ENCODE assay signal across 7 mouse cellular contexts in the genomic region with DNA sequence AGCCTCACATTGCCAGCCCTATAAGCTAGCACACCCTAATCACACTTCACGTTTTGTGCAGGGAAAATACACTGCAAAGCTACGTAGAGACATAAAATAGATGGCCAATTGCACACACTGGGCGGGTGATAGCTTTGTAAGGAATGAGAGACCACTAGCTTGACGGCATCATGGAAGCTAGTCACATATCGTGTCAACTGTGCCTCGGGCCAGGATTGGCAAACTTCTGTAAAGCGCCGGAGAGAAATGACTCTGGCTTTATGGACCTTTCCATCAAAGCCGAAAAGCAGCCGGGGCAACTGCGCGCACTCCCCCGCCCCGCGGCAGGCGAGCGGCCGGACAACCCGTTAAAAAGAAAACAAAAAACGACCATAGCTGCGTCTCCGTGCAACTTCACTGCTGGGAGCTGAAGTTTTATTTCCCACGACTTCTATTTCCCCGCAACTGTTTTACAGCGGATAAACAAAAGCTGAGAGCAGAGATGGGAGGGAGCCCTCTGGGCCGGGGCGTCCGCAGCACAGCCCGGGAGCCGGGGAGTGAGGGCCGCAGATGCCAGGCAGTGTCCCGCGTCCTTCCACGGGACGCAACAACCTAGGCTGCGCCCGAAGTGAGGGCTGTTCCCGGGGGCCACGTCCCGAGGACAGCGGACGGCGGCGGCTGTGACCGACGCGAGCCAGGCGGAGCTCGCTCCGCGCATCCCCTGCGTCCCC. TPM values are rescaled to one million over a fixed set of nuclear protein-coding genes. Genes with fewer than 3 reads are reported as not detected.
A peak's percentile ranks its signal among the peaks of the same experiment; 100 is the strongest.
DNase-seq lines count a peak whose midpoint lies in the region; ATAC-seq and TF ChIP-seq lines count a peak whose summit lies in the region.

No protein-coding gene starts in this region.

- peak overlapping the region; percentile 52 for H3K27ac ChIP-seq in lung, embryonic 16.5 days (ENCODE audit: low read length)
- H3K27ac ChIP-seq in cortical plate, adult 2 months (ENCODE audit: insufficient read depth, low read length), result no peak overlapping the region; the same call in 1 of the 2 replicates
- H3K27ac ChIP-seq in hindbrain, embryonic 13.5 days, result peak overlapping the region; percentile 94
- no peak overlapping the region for H3K27ac ChIP-seq in liver, embryonic 16.5 days (ENCODE audit: low read length)
- peak overlapping the region; percentile 62 for H3K27ac ChIP-seq in stomach, embryonic 16.5 days (ENCODE audit: low read length)

- ATAC-seq in lung, embryonic 16.5 days (ENCODE audit: low read depth), result peak; percentile 78
- ATAC-seq in hindbrain, embryonic 13.5 days (ENCODE audit: low FRiP score), result peak; percentile 88
- ATAC-seq in liver, embryonic 16.5 days (ENCODE audit: low read depth), result peak; percentile 64
- ATAC-seq in stomach, embryonic 16.5 days (ENCODE audit: insufficient read depth, low FRiP score), result peak; percentile 64; the same call in 1 of the 2 replicates

- WGBS in lung, embryonic 16.5 days, result under 1% methylated on average over 52 of the region's 52 CpGs
- under 1% methylated on average over 52 of the region's 52 CpGs for WGBS in hindbrain, embryonic 13.5 days
- WGBS in liver, embryonic 16.5 days (ENCODE audit: insufficient replicate concordance), result 1% methylated on average over 52 of the region's 52 CpGs
- under 1% methylated on average over 52 of the region's 52 CpGs for WGBS in stomach, embryonic 16.5 days

- H3K9ac ChIP-seq in lung, embryonic 16.5 days (ENCODE audit: low read length), result peak overlapping the region; percentile 86
- peak overlapping the region; percentile 82 for H3K9ac ChIP-seq in hindbrain, embryonic 13.5 days
- peak overlapping the region; percentile 79 for H3K9ac ChIP-seq in liver, embryonic 16.5 days (ENCODE audit: low read depth, low read length)
- peak overlapping the region; percentile 84 for H3K9ac ChIP-seq in stomach, embryonic 16.5 days (ENCODE audit: low read length)

- peak overlapping the region; percentile 99 for H3K4me3 ChIP-seq in lung, embryonic 16.5 days (ENCODE audit: low read length)
- H3K4me3 ChIP-seq in cortical plate, adult 2 months (ENCODE audit: insufficient read depth, low read length), result peak overlapping the region; percentile 40
- peak overlapping the region; percentile 85 for H3K4me3 ChIP-seq in hindbrain, embryonic 13.5 days
- H3K4me3 ChIP-seq in liver, embryonic 16.5 days (ENCODE audit: low read depth, low read length), result peak overlapping the region; percentile 83
- H3K4me3 ChIP-seq in stomach, embryonic 16.5 days (replicated peaks; ENCODE audit: low read length), result peak overlapping the region; percentile 87

- TF ChIP-seq POLR2A in cortical plate, adult 2 months (IDR thresholded peaks at IDR 0.05; ENCODE audit: extremely low read depth, insufficient read depth, low read length), result no peak

- peaks cover 14% of the 10 kb centered on the region for H3K27me3 ChIP-seq in lung, embryonic 16.5 days (ENCODE audit: control insufficient read depth, insufficient read depth, low read depth, low read length)
- H3K27me3 ChIP-seq in hindbrain, embryonic 13.5 days, result peaks cover 36% of the 10 kb centered on the region
- H3K27me3 ChIP-seq in liver, embryonic 16.5 days (ENCODE audit: control insufficient read depth, insufficient read depth, low read depth, low read length), result peaks cover 5% of the 10 kb centered on the region
- peaks cover 12% of the 10 kb centered on the region for H3K27me3 ChIP-seq in stomach, embryonic 16.5 days (ENCODE audit: control insufficient read depth, insufficient read depth, low read length)

- no peaks in the 10 kb centered on the region; the same call in 1 of the 2 replicates for H3K9me3 ChIP-seq in lung, embryonic 16.5 days (ENCODE audit: control insufficient read depth, low read length)
- H3K9me3 ChIP-seq in hindbrain, embryonic 13.5 days, result no peaks in the 10 kb centered on the region
- no peaks in the 10 kb centered on the region for H3K9me3 ChIP-seq in liver, embryonic 16.5 days (replicated peaks; ENCODE audit: control insufficient read depth, low read length)
- H3K9me3 ChIP-seq in stomach, embryonic 16.5 days (replicated peaks; ENCODE audit: control insufficient read depth, low read length), result 0 out of 2 replicates have a peak, but pooled peaks cover 10% of the 10 kb centered on the region

- peak overlapping the region; percentile 69 for H3K4me2 ChIP-seq in lung, embryonic 16.5 days (ENCODE audit: low read depth, low read length)
- peak overlapping the region; percentile 79 for H3K4me2 ChIP-seq in hindbrain, embryonic 13.5 days
- peak overlapping the region; percentile 78 for H3K4me2 ChIP-seq in liver, embryonic 16.5 days (ENCODE audit: low read depth, low read length)
- peak overlapping the region; percentile 71 for H3K4me2 ChIP-seq in stomach, embryonic 16.5 days (ENCODE audit: low read depth, low read length)

- H3K4me1 ChIP-seq in lung, embryonic 16.5 days (replicated peaks; ENCODE audit: control insufficient read depth, insufficient read depth, low read length), result peaks cover 9% of the 10 kb centered on the region
- H3K4me1 ChIP-seq in cortical plate, adult 2 months (ENCODE audit: control insufficient read depth, insufficient read depth, low read length), result peaks cover 4% of the 10 kb centered on the region; the same call in 1 of the 2 replicates
- H3K4me1 ChIP-seq in hindbrain, embryonic 13.5 days (replicated peaks), result peaks cover 30% of the 10 kb centered on the region
- H3K4me1 ChIP-seq in liver, embryonic 16.5 days (ENCODE audit: control insufficient read depth, low read depth, low read length), result peaks cover 7% of the 10 kb centered on the region; the same call in 1 of the 2 replicates
- peaks cover 14% of the 10 kb centered on the region; the same call in 1 of the 2 replicates for H3K4me1 ChIP-seq in stomach, embryonic 16.5 days (ENCODE audit: control insufficient read depth, insufficient read depth, low read length)

- DNase-seq in lung, postnatal 4 days, result no peak
- DNase-seq in right cerebral cortex, postnatal 4 days, result no peak

- TF ChIP-seq CTCF in cortical plate, adult 2 months (IDR thresholded peaks at IDR 0.05; ENCODE audit: extremely low read depth, insufficient read depth, low read length), result no peak

- no peaks in the 10 kb centered on the region for H3K36me3 ChIP-seq in lung, embryonic 16.5 days (ENCODE audit: control insufficient read depth, insufficient read depth, low read length)
- no peaks in the 10 kb centered on the region for H3K36me3 ChIP-seq in hindbrain, embryonic 13.5 days
- H3K36me3 ChIP-seq in liver, embryonic 16.5 days (ENCODE audit: control insufficient read depth, insufficient read depth), result no peaks in the 10 kb centered on the region
- no peaks in the 10 kb centered on the region for H3K36me3 ChIP-seq in stomach, embryonic 16.5 days (ENCODE audit: control insufficient read depth, insufficient read depth, low read length)

RNA-seq across cellular contexts. Expression of gene Zbtb40, which starts 0.6 kb away (rescaled TPM):
- polyA plus RNA-seq in lung, embryonic 16.5 days (2015; fragmentation: Nextera tagmentation; extraction: Ambion mirVana), result 4.3 and 4.4 TPM in 2 replicates
- polyA plus RNA-seq in cortical plate, adult 2 months (2012; rRNA removed), result 6.2 and 7.3 TPM in 2 replicates
- 4.4 and 4.5 TPM in 2 replicates for polyA plus RNA-seq in hindbrain, embryonic 13.5 days (2015; fragmentation: Nextera tagmentation; extraction: Ambion mirVana)
- polyA plus RNA-seq in liver, embryonic 16.5 days (2015; fragmentation: Nextera tagmentation; extraction: Ambion mirVana), result 1.3 and 1.6 TPM in 2 replicates
- 3.5 and 4.2 TPM in 2 replicates for polyA plus RNA-seq in stomach, embryonic 16.5 days (2015; fragmentation: Nextera tagmentation; extraction: Ambion mirVana)

Comparison
In these comparisons a context has a peak if more than half of its experiments do, and no peak if none do; other contexts are left out.
1. H3K27ac ChIP-seq: peak in lung, embryonic 16.5 days (single experiment), hindbrain, embryonic 13.5 days (single experiment) and stomach, embryonic 16.5 days (single experiment); none in cortical plate, adult 2 months (single experiment) and liver, embryonic 16.5 days (single experiment).
2. H3K4me3 ChIP-seq: peak in every context shown above with its lines; median percentile 99 in lung, embryonic 16.5 days; 87 in stomach, embryonic 16.5 days; 85 in hindbrain, embryonic 13.5 days; 83 in liver, embryonic 16.5 days; 40 in cortical plate, adult 2 months.
3. Peak in every context shown above with its lines, with median percentiles within 50 percentile points of each other: ATAC-seq, H3K4me2 ChIP-seq and H3K9ac ChIP-seq.